Mouse (Mus musculus) midbrain, postnatal 0 days (tissue): ENCODE measurements around the gene Kctd15. TPM values are rescaled to one million over a fixed set of nuclear protein-coding genes. Genes with fewer than 3 reads are reported as not detected.

Source experiments
- ATAC-seq: fragments of 200-750 bp; cut with Nextera tagmentation; 2 replicates; pipeline ENCODE4 v1.8.0; 2017; ENCODE audit warnings: moderate number of reproducible peaks, mild to moderate bottlenecking, moderate TSS enrichment, moderate library complexity; ENCODE audit not compliant: low FRiP score
- DNase-seq: peaks from one replicate; pipeline ENCODE4 v3.0.0-alpha.2; 2015; ENCODE audit warnings: low spot score
- H3K27ac ChIP-seq: fragments of 300-500 bp; sonication (generic); 2 replicates; pipeline ENCODE4 v1.5.1; 2014; ENCODE audit warnings: low read depth, mild to moderate bottlenecking, low read length, mixed read lengths
- H3K27me3 ChIP-seq: fragments of 300-500 bp; sonication (generic); 2 replicates; pipeline ENCODE4 v1.6.1; 2014; ENCODE audit warnings: low read length, control low read depth, mixed read lengths; ENCODE audit not compliant: insufficient read depth
- H3K36me3 ChIP-seq: fragments of 300-500 bp; sonication (generic); 2 replicates; pipeline ENCODE4 v1.6.1; 2014; ENCODE audit warnings: low read length, control low read depth, mixed read lengths; ENCODE audit not compliant: insufficient read depth
- H3K4me1 ChIP-seq: fragments of 300-500 bp; sonication (generic); 2 replicates; pipeline ENCODE4 v1.6.1; 2014; ENCODE audit warnings: mild to moderate bottlenecking, control low read depth, antibody characterized with exemption, low read length, mixed read lengths; ENCODE audit not compliant: insufficient read depth
- H3K4me2 ChIP-seq: fragments of 300-500 bp; sonication (generic); 2 replicates; pipeline ENCODE4 v1.6.1; 2014; ENCODE audit warnings: low read depth, mild to moderate bottlenecking, low read length, mixed read lengths; ENCODE audit not compliant: poor library complexity, severe bottlenecking
- H3K4me3 ChIP-seq: fragments of 300-500 bp; sonication (generic); 2 replicates; pipeline ENCODE4 v1.5.1; 2014; ENCODE audit warnings: low read depth, mild to moderate bottlenecking, low read length, moderate library complexity
- H3K9ac ChIP-seq: fragments of 300-500 bp; sonication (generic); replicated peaks from 2 replicates; pipeline ENCODE4 v1.6.1; 2014; ENCODE audit warnings: mild to moderate bottlenecking, low read length, moderate library complexity, mixed read lengths; ENCODE audit not compliant: poor library complexity, severe bottlenecking
- H3K9me3 ChIP-seq: fragments of 300-500 bp; sonication (generic); 2 replicates; pipeline ENCODE4 v1.6.1; 2016; ENCODE audit warnings: low read length, control low read depth
- CTCF ChIP-seq: IDR thresholded peaks from 2 replicates; pipeline ENCODE4 v1.5.1; 2016; ENCODE audit warnings: antibody characterized with exemption, mild to moderate bottlenecking
- WGBS: fragments of 180-500 bp; shearing (Covaris S2); extraction: QIAGEN DNeasy Blood & Tissue Kit; methylation state at CpG from one replicate; pipeline ENCODE4 v1.1.7; 2014; 5-methylcytosine and 5-hydroxymethylcytosine counted together
- polyA plus RNA-seq: library from polyadenylated mRNA; unstranded; fragments of >200 nt; fragmentation: Nextera tagmentation; extraction: Ambion mirVana; gene quantifications from 2 replicates; pipeline ENCODE4 v1.2.1, GENCODE M21; 2015
- total RNA-seq: library from RNA; depleted of rRNA; stranded (reverse); fragments of >200 nt; gene quantifications from 2 replicates; pipeline ENCODE4 v1.2.3, GENCODE M21; 2014; rRNA removed

Gene Kctd15
- total and polyA plus RNA-seq, 2 experiments from 2014 or later, result 15.0 to 69.1 TPM

DNA sequence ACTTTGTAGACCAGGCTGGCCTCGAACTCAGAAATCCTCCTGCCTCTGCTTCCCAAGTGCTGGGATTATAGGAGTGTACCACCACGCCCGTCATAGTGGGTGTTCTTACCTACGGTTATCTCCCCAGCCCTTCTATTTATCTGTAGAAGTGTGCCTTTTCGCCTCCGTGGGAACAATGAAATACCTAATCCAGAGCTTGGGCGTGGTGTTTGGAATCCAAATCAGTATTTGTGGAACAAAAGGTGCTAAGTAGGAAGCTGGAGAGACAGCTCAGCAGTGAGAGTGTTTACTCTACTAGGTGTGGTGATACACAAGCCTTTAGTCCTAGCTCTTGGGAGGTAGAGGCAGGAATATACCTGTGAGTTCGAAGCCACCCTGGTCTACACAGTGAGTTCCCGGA lies 58.5 kb downstream of the Kctd15 start:
- ATAC-seq (no peak), DNase-seq (no peak)
- Histone ChIP-seq H3K9me3 (no peaks in the 10 kb centered on the region), H3K27ac (no peak overlapping the region), H3K27me3 (no peaks in the 10 kb centered on the region), H3K4me1 (peaks cover 10% of the 10 kb centered on the region; the same call in 1 of the 2 replicates), H3K9ac (no peak overlapping the region), H3K4me3 (no peak overlapping the region), H3K4me2 (no peak overlapping the region), H3K36me3 (no peaks in the 10 kb centered on the region)
- TF ChIP-seq CTCF, result no peak
- 92% methylated on average over 9 of the region's 9 CpGs for WGBS

DNA sequence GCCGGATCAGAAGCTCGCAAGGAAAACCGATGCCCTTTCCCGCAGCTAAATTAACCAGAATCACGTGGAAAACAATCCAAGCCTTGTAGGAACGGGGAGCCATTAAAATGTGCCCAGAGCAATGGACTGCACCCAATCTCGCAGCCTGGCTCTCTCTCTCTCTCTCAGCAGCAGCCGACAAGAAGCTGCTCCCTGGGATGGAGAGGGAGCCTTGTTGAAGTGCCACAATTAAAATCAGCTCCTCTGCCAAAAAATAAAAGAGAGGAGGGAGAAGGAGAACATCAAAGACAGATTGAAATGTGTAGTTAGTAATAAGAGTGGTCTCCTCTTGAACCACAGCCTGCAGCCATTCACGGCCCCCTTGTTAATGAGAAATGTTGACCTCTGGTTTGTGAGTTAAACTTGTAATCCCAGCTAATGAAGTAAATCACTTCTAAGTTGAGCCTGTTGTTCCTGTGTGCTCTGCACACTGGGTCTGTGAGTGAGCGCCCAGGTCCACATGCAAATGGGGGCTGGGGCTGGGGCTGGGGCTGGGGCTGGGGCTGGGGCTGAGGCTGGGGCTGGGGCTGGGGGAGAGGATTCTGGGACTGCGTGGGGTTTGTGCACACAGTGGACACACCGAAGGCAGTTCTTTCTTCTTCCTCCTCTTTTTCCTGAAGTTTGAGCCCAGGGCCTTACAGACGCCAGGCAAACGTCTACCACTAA lies 59.8 kb downstream of the Kctd15 start:
- no peak overlapping the region for H3K27ac ChIP-seq
- H3K4me1 ChIP-seq, result peaks cover 10% of the 10 kb centered on the region; the same call in 1 of the 2 replicates
- no peaks in the 10 kb centered on the region for H3K27me3 ChIP-seq
- DNase-seq (no peak), ATAC-seq (no peak)
- no peak overlapping the region for H3K9ac ChIP-seq
- 37% methylated on average over 14 of the region's 14 CpGs for WGBS
- H3K4me2 ChIP-seq, result no peak overlapping the region
- H3K9me3 ChIP-seq, result no peaks in the 10 kb centered on the region
- H3K36me3 ChIP-seq, result no peaks in the 10 kb centered on the region
- no peak overlapping the region for H3K4me3 ChIP-seq
- no peak for TF ChIP-seq CTCF

- no peak for ATAC-seq
These were observed 61.3 kb downstream of the Kctd15 start for GRCm38 (mm10) chr7:34595307-34595565.

DNA sequence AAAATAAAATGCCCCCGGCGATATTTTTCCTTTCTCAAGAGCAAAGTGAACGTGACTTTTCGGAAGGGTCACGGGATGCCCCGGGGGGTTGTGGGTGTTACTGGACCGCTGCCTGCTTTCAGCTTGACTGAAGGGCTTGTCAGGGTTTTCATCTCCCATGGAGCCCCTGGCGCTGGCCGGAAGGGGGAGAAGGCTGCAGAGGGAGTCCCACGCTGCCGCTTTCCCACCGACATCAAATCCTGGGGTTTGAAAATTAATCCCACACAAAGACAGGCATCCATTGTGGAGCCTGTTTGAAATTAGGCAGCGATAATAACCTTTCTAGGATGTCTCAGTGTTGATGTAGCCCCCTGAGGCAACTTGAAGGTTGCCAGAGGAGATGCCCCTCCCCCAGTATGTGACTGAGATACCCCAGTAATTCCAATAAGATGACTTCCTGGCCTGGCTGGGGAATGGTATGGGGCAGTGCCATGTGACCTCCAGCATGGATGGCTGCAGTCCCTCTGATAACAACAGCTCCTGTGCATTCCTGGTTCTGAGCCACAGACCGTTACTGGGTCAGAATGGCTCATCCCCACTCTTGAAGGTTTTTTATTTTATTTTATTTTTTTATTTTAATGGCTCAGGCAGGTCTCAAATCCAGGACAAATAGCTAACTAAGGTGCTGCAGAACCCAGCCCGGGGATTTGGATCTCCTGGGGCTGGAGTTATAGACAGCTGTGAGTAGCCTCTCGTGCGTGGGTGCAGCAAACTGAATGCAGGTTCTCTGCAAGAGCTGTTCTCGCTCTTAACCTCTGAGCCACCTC lies 61.8 kb downstream of the Kctd15 start:
- Histone ChIP-seq H3K4me1 (peaks cover 10% of the 10 kb centered on the region; the same call in 1 of the 2 replicates), H3K27ac (peak overlapping the region; percentile 55; the same call in 1 of the 2 replicates), H3K27me3 (no peaks in the 10 kb centered on the region), H3K4me3 (peak overlapping the region; percentile 20; the same call in 1 of the 2 replicates), H3K9me3 (no peaks in the 10 kb centered on the region), H3K9ac (peak overlapping the region; percentile 50; the same call in 1 of the 2 replicates), H3K4me2 (peak overlapping the region; percentile 53), H3K36me3 (no peaks in the 10 kb centered on the region)
- no peak for TF ChIP-seq CTCF
- peak; percentile 53 for DNase-seq
- ATAC-seq, result peak; percentile 29; the same call in 1 of the 2 replicates
- 20% methylated on average over 18 of the region's 18 CpGs for WGBS

More at GRCm38 (mm10) chr7:34595307-34595565, 61.3 kb downstream of the Kctd15 start:
- no peak for DNase-seq
- 79% methylated on average over 4 of the region's 4 CpGs for WGBS
- TF ChIP-seq CTCF, result no peak
- Histone ChIP-seq H3K9ac (no peak overlapping the region), H3K9me3 (no peaks in the 10 kb centered on the region), H3K4me3 (no peak overlapping the region), H3K36me3 (no peaks in the 10 kb centered on the region), H3K4me2 (no peak overlapping the region), H3K27me3 (no peaks in the 10 kb centered on the region), H3K4me1 (peaks cover 10% of the 10 kb centered on the region; the same call in 1 of the 2 replicates), H3K27ac (0 out of 2 replicates have a peak overlapping the region, but pooled peaks have one; percentile 55)

DNA sequence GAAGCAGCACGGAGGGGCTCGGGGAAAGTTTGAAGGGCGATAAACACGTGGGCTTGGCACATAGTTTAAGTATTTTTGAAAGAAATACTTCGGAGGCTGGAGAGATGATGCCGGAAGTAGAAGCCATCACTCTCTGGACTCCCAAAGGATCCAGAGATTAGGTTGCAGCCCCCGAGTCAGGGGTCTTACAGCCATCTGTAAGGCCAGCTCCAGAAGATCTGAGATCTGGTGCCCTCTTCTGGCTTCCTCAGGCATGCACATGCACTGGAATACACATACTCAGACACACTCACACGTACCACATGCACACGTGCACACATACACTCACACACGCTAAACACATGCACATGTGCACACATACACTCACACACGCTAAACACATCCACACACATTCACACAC lies 65.8 kb downstream of the Kctd15 start:
- DNase-seq (no peak), ATAC-seq (no peak)
- WGBS, result 93% methylated on average over 11 of the region's 11 CpGs
- Histone ChIP-seq H3K4me3 (no peak overlapping the region), H3K27me3 (no peaks in the 10 kb centered on the region), H3K4me2 (no peak overlapping the region), H3K27ac (no peak overlapping the region), H3K9ac (no peak overlapping the region), H3K9me3 (no peaks in the 10 kb centered on the region), H3K36me3 (no peaks in the 10 kb centered on the region), H3K4me1 (peaks cover 10% of the 10 kb centered on the region; the same call in 1 of the 2 replicates)
- peak; percentile 38 for TF ChIP-seq CTCF

Other genes with a start within 250 kb of the Kctd15 start
- gene Chst8, start 156.0 kb upstream of the Kctd15 start, total RNA-seq, result 17.4 and 20.1 TPM in 2 replicates
- gene Chst8, start 156.0 kb upstream of the Kctd15 start, polyA plus RNA-seq, result 13.5 and 16.2 TPM in 2 replicates